Mouse (Mus musculus) olfactory bulb, adult 2 months (tissue): ENCODE data around the gene Cd300lb. TPM values are rescaled to one million over a fixed set of nuclear protein-coding genes. Genes with fewer than 3 reads are reported as not detected.

Source experiments
- H3K27ac ChIP-seq: fragments of 200-500 bp; 2 replicates; pipeline ENCODE4 v1.5.1; 2012; ENCODE audit warnings: low read depth, low read length; ENCODE audit not compliant: insufficient read depth
- H3K4me1 ChIP-seq: fragments of 200-500 bp; 2 replicates; pipeline ENCODE4 v1.6.1; 2012; ENCODE audit warnings: low read length; ENCODE audit not compliant: control insufficient read depth, insufficient read depth
- H3K4me3 ChIP-seq: fragments of 200-500 bp; 2 replicates; pipeline ENCODE4 v1.5.1; 2012; ENCODE audit warnings: mild to moderate bottlenecking, low read depth, low read length, moderate library complexity; ENCODE audit not compliant: insufficient read depth
- CTCF ChIP-seq: fragments of 200-500 bp; IDR thresholded peaks from 2 replicates; pipeline ENCODE4 v1.5.1; 2012; ENCODE audit warnings: low read depth, mild to moderate bottlenecking, low read length, moderate library complexity; ENCODE audit not compliant: insufficient read depth
- POLR2A ChIP-seq: fragments of 200-500 bp; IDR thresholded peaks from 2 replicates; pipeline ENCODE4 v1.6.1; 2012; ENCODE audit warnings: mild to moderate bottlenecking, low read depth, low read length, moderate library complexity; ENCODE audit not compliant: insufficient read depth
- WGBS: fragments of 180-500 bp; shearing (Covaris S2); methylation state at CpG from one replicate; pipeline ENCODE4 v1.1.7; 2018; 5-methylcytosine and 5-hydroxymethylcytosine counted together
- polyA plus RNA-seq: library from polyadenylated mRNA; stranded (reverse); fragments of >200 nt; gene quantifications from 2 replicates; pipeline ENCODE4 v1.2.4, GENCODE M21; 2012; ENCODE audit warnings: low replicate concordance; ENCODE audit not compliant: missing spikeins, insufficient read depth, insufficient read length

The Cd300lb gene
- polyA plus RNA-seq, 1 experiment, result not detected

DNA sequence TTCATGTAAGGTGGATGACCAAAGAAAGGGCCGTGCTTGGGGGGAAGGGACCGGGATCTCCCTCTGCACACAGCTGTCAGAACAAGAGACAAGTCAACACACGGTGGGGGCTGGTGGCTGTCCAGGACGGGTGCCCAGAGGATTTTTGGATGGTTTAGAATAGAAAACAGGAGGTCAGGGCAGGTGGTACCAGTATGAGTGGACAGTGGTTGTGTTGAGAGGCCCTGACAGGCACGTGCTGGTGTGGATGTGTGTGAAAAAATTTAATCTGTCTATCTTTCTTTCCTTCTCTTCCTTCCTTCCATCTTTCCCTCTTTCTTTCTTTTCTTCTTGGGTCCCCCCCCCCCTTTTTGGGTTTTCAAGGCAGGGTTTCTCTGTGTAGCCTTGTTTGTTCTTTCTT, 43.6 kb downstream of the Cd300lb start:
- no peak overlapping the region for H3K4me3 ChIP-seq
- WGBS, result 57% methylated on average over 5 of the region's 5 CpGs
- no peaks in the 10 kb centered on the region for H3K4me1 ChIP-seq
- TF ChIP-seq CTCF (no peak), POLR2A (no peak)
- no peak overlapping the region for H3K27ac ChIP-seq

DNA sequence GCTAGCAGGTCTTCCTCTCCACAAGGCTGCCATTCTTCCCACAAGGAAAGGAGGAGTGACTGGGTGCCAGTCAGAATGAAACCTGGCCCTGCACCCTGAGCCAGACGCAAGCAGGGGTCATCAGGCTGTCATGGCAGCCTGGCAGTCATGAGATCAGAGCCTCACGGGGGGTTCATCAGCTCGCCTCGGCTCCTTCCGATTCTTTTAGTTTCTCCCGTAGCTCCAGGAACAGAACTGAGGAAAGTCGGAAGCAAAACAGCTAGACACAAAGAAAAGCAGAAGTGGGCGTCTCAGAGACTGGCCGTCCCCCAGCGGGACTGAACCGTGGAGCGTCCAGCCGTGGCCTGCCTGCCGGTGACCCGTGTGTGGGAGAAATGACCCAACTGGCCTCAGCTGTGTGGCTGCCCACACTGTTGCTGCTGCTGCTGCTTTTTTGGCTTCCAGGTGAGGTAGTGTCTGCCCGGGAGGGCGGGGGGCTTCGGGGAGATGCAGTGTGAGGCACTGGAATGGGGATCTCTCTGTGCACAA, 44.1 kb downstream of the Cd300lb start, which contains the start of gene Cd300a:
Cd300a (plus strand) TSS at position 51 of the 528 bp plus-strand sequence.
- Histone ChIP-seq H3K27ac (no peak within 1 kb of the TSS), H3K4me3 (no peak within 1 kb of the TSS), H3K4me1 (no peaks in the 10 kb centered on the region)
- WGBS, result 59% methylated on average over 18 of the region's 18 CpGs
- TF ChIP-seq POLR2A, result no peak
- TF ChIP-seq CTCF, result no peak

DNA sequence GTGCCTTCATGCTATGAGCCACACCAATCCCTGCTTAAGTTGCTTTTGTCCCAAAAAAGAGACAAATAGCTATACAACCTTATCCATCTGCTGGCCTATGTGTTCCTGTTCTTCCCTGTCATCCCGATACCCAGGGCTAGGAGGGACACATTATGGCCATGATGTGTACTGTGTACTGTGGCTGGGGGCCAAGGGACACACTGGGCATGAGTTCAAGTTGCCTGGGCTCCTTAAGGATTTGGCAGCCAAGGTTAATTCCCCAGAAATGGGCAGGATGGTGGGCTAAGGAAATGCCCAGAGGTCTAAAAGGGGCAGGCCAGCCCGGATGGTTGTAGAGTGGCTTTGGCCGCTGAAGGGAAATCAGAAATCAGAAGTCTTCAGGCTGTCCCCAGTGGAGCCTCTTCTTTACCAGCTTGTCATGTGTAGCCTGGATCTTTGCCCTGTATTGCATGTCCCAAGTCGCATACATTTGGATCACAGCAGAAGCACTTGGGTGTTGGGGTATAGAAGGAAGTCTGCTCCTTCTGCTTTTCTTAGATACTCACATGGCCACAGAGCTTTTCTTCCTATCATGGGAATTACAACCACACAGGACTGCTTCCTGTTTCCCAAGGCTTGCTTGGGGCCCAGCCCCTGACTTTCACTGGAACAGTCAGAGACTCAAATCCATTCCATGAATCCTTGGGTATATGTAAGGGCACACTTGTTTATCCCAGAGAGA, 49.6 kb downstream of the Cd300lb start:
- no peak for TF ChIP-seq POLR2A
- no peak for TF ChIP-seq CTCF
- Histone ChIP-seq H3K27ac (no peak overlapping the region), H3K4me1 (no peaks in the 10 kb centered on the region), H3K4me3 (no peak overlapping the region)
- WGBS, result 64% methylated on average over 4 of the region's 4 CpGs

DNA sequence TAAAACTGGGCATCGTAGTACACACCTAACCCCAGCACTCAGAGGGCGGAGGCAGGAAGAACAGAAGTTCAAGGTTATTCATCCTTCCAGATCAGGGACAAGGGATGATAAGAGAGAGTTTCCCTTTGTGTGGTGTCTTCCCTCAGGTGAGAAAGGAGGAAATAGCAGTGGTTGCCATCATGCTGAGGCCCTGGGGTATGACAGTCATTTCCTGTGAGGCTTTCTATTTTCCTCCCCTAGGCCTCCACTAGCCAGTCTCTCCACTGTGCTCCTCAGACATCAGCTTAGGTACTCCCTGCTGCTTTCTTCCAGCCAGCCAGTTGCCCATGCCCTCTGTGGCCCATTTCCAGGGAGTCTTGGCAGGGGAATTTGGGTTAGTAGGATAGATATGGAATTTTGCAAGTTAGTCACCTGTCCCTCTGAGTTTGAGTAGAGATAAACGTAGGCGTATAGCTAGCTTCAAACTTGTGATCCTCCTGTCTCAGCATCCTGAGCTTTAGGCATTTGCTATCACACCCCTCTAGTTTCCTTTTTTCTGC, 50.9 kb downstream of the Cd300lb start:
- TF ChIP-seq POLR2A (no peak), CTCF (no peak)
- 95% methylated on average over 4 of the region's 4 CpGs for WGBS
- Histone ChIP-seq H3K27ac (no peak overlapping the region), H3K4me1 (no peaks in the 10 kb centered on the region), H3K4me3 (no peak overlapping the region)

DNA sequence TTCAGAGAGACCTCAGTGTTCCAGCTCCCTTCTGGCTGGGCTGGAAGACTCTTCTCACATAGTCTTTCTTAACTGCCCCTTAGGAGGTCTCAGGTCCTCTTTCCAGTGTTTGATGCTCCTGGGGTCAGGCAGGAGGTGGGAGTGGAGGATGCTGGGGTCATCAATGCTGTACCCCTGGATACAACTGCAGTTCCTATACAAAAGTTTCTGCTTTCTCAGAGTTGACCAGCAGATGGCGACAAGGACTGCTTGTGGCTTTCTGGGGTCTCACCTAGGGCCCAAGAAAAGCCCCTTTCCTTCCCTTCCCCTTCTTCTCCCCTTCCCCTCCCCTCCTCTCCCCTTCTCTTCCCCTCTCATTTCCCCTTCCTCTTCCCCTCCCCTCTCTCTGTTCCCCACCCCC, 53.6 kb downstream of the Cd300lb start:
- H3K4me3 ChIP-seq, result no peak overlapping the region
- WGBS, result 0% methylated on average over 1 of the region's 1 CpGs
- no peak for TF ChIP-seq POLR2A
- TF ChIP-seq CTCF, result 0 out of 2 replicates have a peak, but pooled peaks have one; percentile 11
- 0 out of 2 replicates have a peak, but pooled peaks cover 2% of the 10 kb centered on the region for H3K4me1 ChIP-seq
- H3K27ac ChIP-seq, result no peak overlapping the region

DNA sequence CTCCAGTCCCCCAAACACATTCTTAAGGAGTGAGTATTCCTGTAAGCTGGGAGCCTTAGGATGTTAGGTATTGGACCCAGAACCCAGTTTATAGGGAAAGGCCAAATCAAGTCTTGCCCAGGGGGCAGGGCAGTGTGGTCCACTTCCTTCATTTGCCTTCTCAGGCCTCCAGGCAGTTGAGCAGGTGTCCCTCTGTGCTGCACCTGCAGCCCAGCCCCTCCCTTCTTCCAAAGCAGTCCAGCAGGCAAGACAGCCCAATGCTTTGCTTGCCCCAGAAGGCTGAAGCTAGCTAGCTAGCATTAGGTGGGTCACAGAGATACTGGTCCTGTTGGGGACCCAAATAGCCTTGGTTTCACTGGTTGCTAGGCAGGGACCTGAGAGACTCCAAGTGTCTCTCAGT, 54.0 kb downstream of the Cd300lb start:
- Histone ChIP-seq H3K4me1 (peaks cover 6% of the 10 kb centered on the region), H3K4me3 (no peak overlapping the region), H3K27ac (no peak overlapping the region)
- TF ChIP-seq POLR2A (no peak), CTCF (no peak)

DNA sequence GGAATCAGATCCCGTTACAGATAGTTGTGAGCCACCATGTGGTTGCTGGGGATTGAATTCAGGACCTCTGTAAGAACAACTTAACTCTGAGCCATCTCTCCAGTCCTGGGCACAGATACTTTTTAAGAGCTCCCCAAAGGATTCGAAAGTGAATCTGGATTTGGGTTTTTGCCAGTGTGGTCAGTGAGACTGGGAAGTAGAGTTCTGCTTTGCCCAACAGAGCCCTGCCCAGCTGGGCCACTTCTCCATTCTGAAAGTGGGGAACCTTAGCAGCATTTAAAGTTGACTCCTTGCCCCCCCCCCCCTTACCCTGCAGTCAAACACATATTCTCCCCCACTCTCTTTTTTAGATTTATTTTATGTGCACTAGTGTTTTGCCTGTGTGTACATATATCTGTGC, 54.5 kb downstream of the Cd300lb start:
- peaks cover 8% of the 10 kb centered on the region for H3K4me1 ChIP-seq
- no peak for TF ChIP-seq POLR2A
- no peak for TF ChIP-seq CTCF
- H3K27ac ChIP-seq, result no peak overlapping the region
- H3K4me3 ChIP-seq, result no peak overlapping the region
- 72% methylated on average over 2 of the region's 2 CpGs for WGBS

DNA sequence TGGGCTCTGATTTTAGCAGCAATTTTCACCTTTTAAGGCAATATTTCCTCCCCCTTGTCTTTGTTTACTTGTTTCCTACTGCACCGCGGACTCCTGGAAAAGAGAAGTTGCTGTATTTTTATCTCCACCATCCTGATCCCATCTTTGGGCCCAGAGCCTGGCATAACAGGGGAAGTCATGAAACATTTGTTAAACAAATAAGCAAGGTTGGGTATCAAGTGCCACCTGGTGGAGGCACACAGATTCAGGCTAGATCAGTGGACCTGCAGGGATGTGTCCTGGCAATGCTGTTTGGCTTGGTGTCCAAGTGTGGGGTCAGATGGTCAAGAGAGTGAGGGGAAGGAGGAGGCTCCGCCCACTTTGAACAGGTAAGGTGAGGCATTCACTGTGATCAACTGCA, 57.0 kb downstream of the Cd300lb start:
- H3K4me3 ChIP-seq, result no peak overlapping the region
- H3K4me1 ChIP-seq, result peaks cover 12% of the 10 kb centered on the region
- no peak overlapping the region for H3K27ac ChIP-seq
- no peak for TF ChIP-seq POLR2A
- TF ChIP-seq CTCF, result 0 out of 2 replicates have a peak, but pooled peaks have one; percentile 23
- 30% methylated on average over 3 of the region's 3 CpGs for WGBS

DNA sequence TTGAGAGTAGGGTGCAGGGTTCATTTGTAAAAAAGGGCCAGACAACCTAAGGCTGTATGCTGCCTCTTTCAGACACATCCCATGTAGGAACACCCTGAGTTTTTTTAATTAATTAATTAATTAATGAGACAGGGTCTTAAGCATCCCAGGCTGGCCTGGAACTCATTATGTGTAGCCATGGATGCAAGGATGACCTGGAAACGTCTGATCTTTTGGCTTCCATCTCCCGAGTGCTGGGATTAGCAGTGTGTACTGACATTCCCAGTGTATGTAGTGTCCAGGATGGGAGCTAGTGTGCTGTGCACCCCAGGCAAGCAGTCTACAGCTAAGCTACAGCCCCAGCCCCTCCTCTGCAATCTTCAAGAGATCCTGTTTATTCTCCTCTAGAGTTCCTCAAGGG, 57.6 kb downstream of the Cd300lb start:
- H3K27ac ChIP-seq, result no peak overlapping the region
- TF ChIP-seq POLR2A, result no peak
- TF ChIP-seq CTCF, result no peak
- peaks cover 12% of the 10 kb centered on the region for H3K4me1 ChIP-seq
- WGBS, result 64% methylated on average over 2 of the region's 2 CpGs
- H3K4me3 ChIP-seq, result no peak overlapping the region

DNA sequence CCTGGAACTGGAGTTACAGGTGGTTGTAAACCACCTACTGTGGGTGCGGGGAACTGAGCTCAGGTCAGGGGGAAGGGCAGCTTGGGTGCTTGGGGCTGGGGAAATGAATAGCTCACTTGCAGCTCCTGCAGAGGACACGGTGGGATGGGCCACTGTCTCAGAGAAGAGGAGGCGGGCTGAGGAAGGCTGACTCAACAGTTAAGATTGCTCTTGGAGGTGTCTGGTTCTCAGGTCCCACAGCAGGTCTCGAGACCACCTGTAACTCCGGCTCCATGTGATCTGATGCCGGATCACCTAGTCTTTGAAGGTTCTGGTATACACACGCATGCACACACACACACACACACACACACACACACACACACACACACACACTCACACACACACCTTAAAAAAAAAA, 58.0 kb downstream of the Cd300lb start:
- no peak overlapping the region for H3K4me3 ChIP-seq
- WGBS, result 58% methylated on average over 7 of the region's 7 CpGs
- TF ChIP-seq POLR2A (no peak), CTCF (no peak)
- H3K4me1 ChIP-seq, result peaks cover 12% of the 10 kb centered on the region
- H3K27ac ChIP-seq, result no peak overlapping the region
